Mouse (Mus musculus) spleen, adult 2 months (tissue): ENCODE data around the gene Armc6. TPM values are rescaled to one million over a fixed set of nuclear protein-coding genes. Genes with fewer than 3 reads are reported as not detected.

Experiments used
- DNase-seq, 2 experiments: peaks; one replicate each; pipeline versions ENCODE4 v3.0.0 to v3.0.0-alpha.2; 2012 to 2021; ENCODE audit warnings: low spot score in 2 of 2, low read depth in 1 of 2
- H3K27ac ChIP-seq: fragments of 200-500 bp; 2 replicates; pipeline ENCODE4 v1.5.1; 2012; ENCODE audit warnings: low read length, inconsistent platforms; ENCODE audit not compliant: insufficient read depth
- H3K27me3 ChIP-seq: fragments of 200-500 bp; 2 replicates; pipeline ENCODE4 v1.6.1; 2012; ENCODE audit warnings: mild to moderate bottlenecking, moderate library complexity, low read length, inconsistent platforms; ENCODE audit not compliant: control insufficient read depth, insufficient read depth
- H3K36me3 ChIP-seq: fragments of 200-500 bp; 2 replicates; pipeline ENCODE4 v1.6.1; 2012; ENCODE audit warnings: mild to moderate bottlenecking, low read length, inconsistent platforms; ENCODE audit not compliant: control insufficient read depth, insufficient read depth
- H3K4me1 ChIP-seq: fragments of 200-500 bp; 2 replicates; pipeline ENCODE4 v1.6.1; 2011; ENCODE audit warnings: inconsistent platforms; ENCODE audit not compliant: control insufficient read depth, insufficient read depth, insufficient read length
- H3K4me3 ChIP-seq: fragments of 200-500 bp; 2 replicates; pipeline ENCODE4 v1.5.1; 2011; ENCODE audit warnings: mild to moderate bottlenecking, inconsistent platforms; ENCODE audit not compliant: insufficient read depth, insufficient read length; ENCODE audit errors: extremely low read depth
- CTCF ChIP-seq: fragments of 200-500 bp; IDR thresholded peaks from 2 replicates; pipeline ENCODE4 v1.5.1; 2011; ENCODE audit warnings: mild to moderate bottlenecking, inconsistent platforms; ENCODE audit not compliant: insufficient read depth, insufficient read length, insufficient replicate concordance; ENCODE audit errors: extremely low read depth
- POLR2A ChIP-seq: fragments of 200-500 bp; IDR thresholded peaks from 2 replicates; pipeline ENCODE4 v1.6.1; 2011; ENCODE audit warnings: low read depth, low read length, inconsistent platforms
- WGBS: fragments of 180-500 bp; shearing (Covaris S2); methylation state at CpG from one replicate; pipeline ENCODE4 v1.1.7; 2018; 5-methylcytosine and 5-hydroxymethylcytosine counted together
- polyA plus RNA-seq: library from polyadenylated mRNA; depleted of rRNA; stranded (reverse); fragments of >200 nt; gene quantifications from 2 replicates; pipeline ENCODE4 v1.2.3, GENCODE M21; 2012

Gene Armc6
- polyA plus RNA-seq, 1 experiment = 11.5 TPM

- no peak overlapping the region for H3K27ac ChIP-seq
Measured at GRCm38 (mm10) chr8:70181212-70181902, 52.9 kb downstream of the Armc6 start.

GRCm38 (mm10) chr8:70179082-70179481 is 55.2 kb downstream of the Armc6 start:
- no peak overlapping the region for H3K27ac ChIP-seq
- 98% methylated on average over 4 of the region's 4 CpGs for WGBS

More at GRCm38 (mm10) chr8:70181212-70181902, 52.9 kb downstream of the Armc6 start:
- DNase-seq = no peak
- H3K36me3 ChIP-seq = peaks cover 10% of the 10 kb centered on the region; the same call in 1 of the 2 replicates
- 86% methylated on average over 16 of the region's 16 CpGs for WGBS
- no peaks in the 10 kb centered on the region for H3K4me1 ChIP-seq
- no peak for TF ChIP-seq POLR2A
- TF ChIP-seq CTCF = no peak
- H3K27me3 ChIP-seq = no peaks in the 10 kb centered on the region
- H3K4me3 ChIP-seq = no peak overlapping the region

DNA sequence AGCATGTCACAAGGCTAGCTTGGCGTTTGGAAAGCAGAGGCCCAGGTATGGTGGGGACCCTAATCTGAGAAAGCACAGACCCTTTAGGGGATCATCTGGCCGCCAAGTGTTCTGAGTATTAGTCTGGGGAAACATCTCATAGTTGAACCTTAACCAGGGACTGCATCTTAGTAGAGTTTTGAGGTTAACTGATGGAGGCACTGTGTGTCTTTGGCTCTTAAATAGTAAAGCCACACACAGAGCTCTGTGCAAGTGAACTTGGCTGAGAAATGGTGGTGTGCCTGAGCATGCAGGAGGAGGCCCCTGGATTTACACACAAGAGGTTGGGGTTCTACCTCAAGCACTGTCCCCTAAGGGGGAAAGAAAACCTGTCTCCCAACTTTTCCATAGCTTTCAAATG is 56.0 kb downstream of the Armc6 start:
- 87% methylated on average over 2 of the region's 2 CpGs for WGBS
- H3K36me3 ChIP-seq = peaks cover 10% of the 10 kb centered on the region; the same call in 1 of the 2 replicates
- no peak overlapping the region for H3K27ac ChIP-seq
- H3K4me1 ChIP-seq = no peaks in the 10 kb centered on the region
- H3K27me3 ChIP-seq = no peaks in the 10 kb centered on the region
- no peak for DNase-seq
- TF ChIP-seq POLR2A (no peak), CTCF (no peak)
- H3K4me3 ChIP-seq = no peak overlapping the region

More at GRCm38 (mm10) chr8:70179082-70179481, 55.2 kb downstream of the Armc6 start:
- H3K36me3 ChIP-seq = peaks cover 10% of the 10 kb centered on the region; the same call in 1 of the 2 replicates
- H3K27me3 ChIP-seq = no peaks in the 10 kb centered on the region
- no peak for DNase-seq
- no peaks in the 10 kb centered on the region for H3K4me1 ChIP-seq
- H3K4me3 ChIP-seq = no peak overlapping the region
- TF ChIP-seq POLR2A (no peak), CTCF (no peak)

DNA sequence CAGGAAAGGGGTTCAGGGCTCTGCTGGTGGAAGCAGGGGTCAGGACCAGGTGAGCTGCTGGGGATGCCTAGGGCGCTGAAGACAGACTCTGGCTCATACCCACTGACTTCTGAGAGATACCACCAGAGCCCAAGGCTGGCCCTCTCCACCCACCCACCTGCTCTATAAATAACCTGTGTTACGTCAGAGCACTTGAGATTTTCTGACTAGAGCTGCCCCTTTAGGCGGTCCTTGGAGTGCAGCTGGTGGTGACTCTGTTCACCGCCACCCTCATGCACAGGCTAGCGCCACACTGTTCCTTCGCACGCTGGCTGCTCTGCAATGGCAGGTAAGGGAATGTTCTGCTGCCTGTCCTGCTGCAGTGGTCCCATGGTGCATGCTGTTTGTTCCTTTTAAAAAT is 60.2 kb downstream of the Armc6 start:
- TF ChIP-seq POLR2A (no peak), CTCF (no peak)
- H3K4me1 ChIP-seq = no peaks in the 10 kb centered on the region; the same call in 1 of the 2 replicates
- WGBS = 80% methylated on average over 7 of the region's 7 CpGs
- no peak for DNase-seq
- H3K27ac ChIP-seq = no peak overlapping the region
- H3K27me3 ChIP-seq = no peaks in the 10 kb centered on the region
- H3K36me3 ChIP-seq = peaks cover 3% of the 10 kb centered on the region; the same call in 1 of the 2 replicates
- no peak overlapping the region for H3K4me3 ChIP-seq

DNA sequence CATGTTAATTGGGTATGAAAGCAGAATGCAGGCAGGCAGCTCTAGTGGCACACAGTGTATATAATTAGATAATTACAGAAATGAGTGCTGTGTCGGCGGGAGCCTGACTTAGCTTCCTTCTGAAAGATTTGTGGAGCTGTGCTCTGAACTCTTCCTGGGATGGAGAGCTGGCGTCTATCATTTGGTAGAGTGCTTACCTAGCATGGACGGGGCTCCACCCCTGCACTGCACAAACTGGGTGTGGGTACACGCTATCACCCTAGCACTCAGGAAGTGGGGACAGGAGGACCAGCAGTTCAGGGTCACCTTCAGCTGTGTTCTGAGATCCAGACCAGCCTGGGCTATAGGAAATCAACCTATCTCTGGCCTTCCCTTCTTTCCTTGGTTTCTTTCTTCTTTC is 60.9 kb downstream of the Armc6 start:
- DNase-seq = no peak
- H3K27me3 ChIP-seq = no peaks in the 10 kb centered on the region

DNA sequence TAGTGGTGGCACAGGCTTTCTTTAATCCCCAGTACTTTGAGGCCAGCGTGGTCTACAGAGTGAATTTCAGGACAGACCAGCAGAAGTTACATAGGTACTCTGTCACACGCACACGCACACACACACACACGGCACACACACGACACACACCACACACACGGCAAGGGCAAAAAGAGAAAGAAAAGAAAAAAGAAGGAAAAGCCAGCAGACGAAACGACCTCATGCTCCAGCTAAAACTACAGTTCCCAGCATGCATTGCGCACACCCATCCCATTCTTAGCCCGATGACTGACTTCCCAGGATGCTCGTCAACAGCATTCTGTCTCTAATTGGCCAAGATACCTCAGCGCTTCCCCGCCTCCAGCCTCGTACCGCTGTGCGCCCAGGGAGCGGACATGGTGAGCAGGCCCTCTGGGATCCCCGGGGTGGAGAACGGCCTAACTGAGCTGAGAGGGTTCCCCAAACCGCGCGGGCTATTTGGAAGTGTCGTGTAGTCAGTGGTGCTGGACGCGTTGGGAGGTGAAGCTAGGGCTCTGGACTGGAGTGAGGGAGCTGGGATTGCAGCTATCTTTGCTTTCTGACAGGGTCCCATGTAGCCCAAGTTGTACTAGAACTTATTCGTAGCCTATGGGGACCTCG is 62.1 kb downstream of the Armc6 start, which contains the start of gene Tmem161a:
Gene Tmem161a, plus strand, starts transcription at position 314 of the 639 bp plus-strand sequence.
- Histone ChIP-seq H3K27me3 (no peaks in the 10 kb centered on the region), H3K36me3 (peaks cover 3% of the 10 kb centered on the region; the same call in 1 of the 2 replicates), H3K4me3 (peak within 1 kb of the TSS; percentile 75), H3K27ac (peak within 1 kb of the TSS; percentile 43), H3K4me1 (no peaks in the 10 kb centered on the region; the same call in 1 of the 2 replicates)
- TF ChIP-seq POLR2A (peak; percentile 61; the same call in 1 of the 2 replicates), CTCF (no peak)
- DNase-seq = peak; percentile 75 to 89
- 1% methylated on average over 27 of the region's 27 CpGs for WGBS

More for the DNA sequence above, 60.9 kb downstream of the Armc6 start:
- no peak overlapping the region for H3K4me3 ChIP-seq
- TF ChIP-seq POLR2A (no peak), CTCF (no peak)
- H3K4me1 ChIP-seq = no peaks in the 10 kb centered on the region; the same call in 1 of the 2 replicates
- 72% methylated on average over 5 of the region's 5 CpGs for WGBS
- H3K27ac ChIP-seq = no peak overlapping the region
- peaks cover 3% of the 10 kb centered on the region; the same call in 1 of the 2 replicates for H3K36me3 ChIP-seq

GRCm38 (mm10) chr8:70171240-70171639 is 63.0 kb downstream of the Armc6 start:
- Histone ChIP-seq H3K4me1 (peaks cover 3% of the 10 kb centered on the region; the same call in 1 of the 2 replicates), H3K4me3 (no peak overlapping the region), H3K27ac (no peak overlapping the region), H3K36me3 (no peaks in the 10 kb centered on the region), H3K27me3 (no peaks in the 10 kb centered on the region)
- WGBS = 85% methylated on average over 7 of the region's 7 CpGs
- TF ChIP-seq CTCF (no peak), POLR2A (no peak)
- no peak for DNase-seq
